Mouse (Mus musculus) heart, adult 2 months (tissue): Measurements from ENCODE around the gene Arfgef3. TPM values are rescaled to one million over a fixed set of nuclear protein-coding genes. Genes with fewer than 3 reads are reported as not detected.
A peak's percentile ranks its signal among the peaks of the same experiment; 100 is the strongest.
"Not testable (repeated sequence)": the region's sequence is repeated elsewhere in the genome, so short reads cannot be mapped to it uniquely, and the experiment has no call there.

Experiments used
- DNase-seq, 2 experiments: peaks; one replicate each; pipeline ENCODE4 v3.0.0; 2021
- H3K27ac ChIP-seq: fragments of 200-600 bp; 2 replicates; pipeline ENCODE4 v1.8.1; 2022
- H3K27me3 ChIP-seq: fragments of 200-500 bp; 2 replicates; pipeline ENCODE4 v1.6.1; 2012; ENCODE audit warnings: mild to moderate bottlenecking, low read length, inconsistent platforms, mixed read lengths; ENCODE audit not compliant: control insufficient read depth, insufficient read depth
- H3K36me3 ChIP-seq: fragments of 200-500 bp; 2 replicates; pipeline ENCODE4 v1.6.1; 2012; ENCODE audit warnings: low read length, inconsistent platforms; ENCODE audit not compliant: control insufficient read depth, insufficient read depth
- H3K4me1 ChIP-seq: fragments of 200-500 bp; 2 replicates; pipeline ENCODE4 v1.6.1; 2011; ENCODE audit warnings: low read length; ENCODE audit not compliant: control insufficient read depth, insufficient read depth
- H3K4me3 ChIP-seq: fragments of 200-600 bp; 2 replicates; pipeline ENCODE4 v1.8.1; 2022
- H3K79me2 ChIP-seq: fragments of 200-500 bp; replicated peaks from 2 replicates; pipeline ENCODE4 v1.6.1; 2012; ENCODE audit warnings: mild to moderate bottlenecking, inconsistent platforms, low read length, moderate library complexity, mixed read lengths; ENCODE audit not compliant: control insufficient read depth, insufficient read depth
- H3K9ac ChIP-seq: fragments of 200-500 bp; 2 replicates; pipeline ENCODE4 v1.6.1; 2012; ENCODE audit warnings: low read depth, mild to moderate bottlenecking, control low read depth, inconsistent platforms, low read length, mixed read lengths
- CTCF ChIP-seq: fragments of 200-600 bp; IDR thresholded peaks from 2 replicates; pipeline ENCODE4 v1.8.1; 2022; ENCODE audit warnings: antibody characterized with exemption, mild to moderate bottlenecking, moderate library complexity
- EP300 ChIP-seq: fragments of 200-500 bp; IDR thresholded peaks from 2 replicates; pipeline ENCODE4 v1.6.1; 2011; ENCODE audit warnings: low read depth, low read length, control low read depth; ENCODE audit not compliant: insufficient read depth
- POLR2A ChIP-seq: fragments of 200-500 bp; IDR thresholded peaks from 2 replicates; pipeline ENCODE4 v1.6.1; 2011; ENCODE audit warnings: mild to moderate bottlenecking, low read depth, low read length, control low read depth; ENCODE audit not compliant: insufficient read depth
- WGBS: fragments of 180-500 bp; shearing (Covaris S2); methylation state at CpG from one replicate; pipeline ENCODE4 v1.1.7; 2018; 5-methylcytosine and 5-hydroxymethylcytosine counted together
- intact Hi-C: fragments of 180-260 bp; cut with DNase I; formaldehyde crosslinking; loops from one replicate; pipeline ENCODE4 v1.15.1; 2025
- polyA plus RNA-seq: library from polyadenylated mRNA; depleted of rRNA; stranded (reverse); fragments of >200 nt; gene quantifications from 2 replicates; pipeline ENCODE4 v1.2.3, GENCODE M21; 2012
- total RNA-seq, 2 experiments: library from RNA; stranded (reverse); gene quantifications; 2 replicates each; pipeline ENCODE4 v1.2.3; 2021

Gene Arfgef3
- total and polyA plus RNA-seq, 3 experiments, result 0.12 to 0.20 (median 0.18) TPM

DNA sequence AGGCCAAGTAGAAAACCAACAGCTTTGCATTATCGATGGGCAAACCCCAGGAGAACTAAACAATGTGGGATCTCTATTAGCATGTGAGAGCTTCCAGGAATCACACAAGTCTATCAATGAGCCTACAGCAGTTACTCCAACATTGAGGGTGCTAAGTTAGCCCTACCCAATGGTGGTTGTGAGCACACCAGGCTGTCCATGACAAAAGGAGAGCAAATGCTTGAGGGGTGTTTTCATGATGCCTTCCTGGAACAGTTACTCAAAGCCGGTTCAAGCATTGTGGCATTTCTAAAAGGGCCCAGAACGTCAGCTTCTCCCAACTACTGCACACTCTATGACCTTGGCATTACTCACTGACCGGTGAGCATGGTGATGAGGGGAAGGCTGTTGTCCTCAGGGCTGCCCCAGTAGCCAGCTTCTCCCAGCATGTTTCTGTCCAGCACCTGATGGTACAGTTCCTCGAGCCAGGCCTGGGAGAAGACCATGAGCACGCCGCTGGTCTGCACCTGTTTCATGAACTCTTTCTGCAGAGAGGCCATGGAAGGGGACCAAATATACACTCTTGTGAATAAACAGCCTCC lies 109.3 kb downstream of the Arfgef3 start:
- intact Hi-C loops, result no loop called here
- WGBS, result 79% methylated on average over 7 of the region's 7 CpGs
- no peak for TF ChIP-seq EP300
- no peak for TF ChIP-seq CTCF
- no peak for TF ChIP-seq POLR2A

GRCm38 (mm10) chr10:18630498-18630897 lies 113.3 kb downstream of the Arfgef3 start:
- 89% methylated on average over 8 of the region's 8 CpGs for WGBS
- intact Hi-C loops, result no loop called here
- DNase-seq, result no peak

More for the DNA sequence above, 109.3 kb downstream of the Arfgef3 start:
- no peak for DNase-seq
- no peak overlapping the region for H3K4me3 ChIP-seq
- H3K79me2 ChIP-seq, result no peaks in the 10 kb centered on the region
- no peak overlapping the region for H3K9ac ChIP-seq
- H3K27me3 ChIP-seq, result no peaks in the 10 kb centered on the region
- no peaks in the 10 kb centered on the region for H3K36me3 ChIP-seq
- H3K4me1 ChIP-seq, result no peaks in the 10 kb centered on the region
- no peak overlapping the region for H3K27ac ChIP-seq

GRCm38 (mm10) chr10:18627530-18627929 lies 116.2 kb downstream of the Arfgef3 start:
- Histone ChIP-seq H3K4me3 (no peak overlapping the region), H3K9ac (no peak overlapping the region), H3K4me1 (no peaks in the 10 kb centered on the region), H3K79me2 (no peaks in the 10 kb centered on the region), H3K36me3 (no peaks in the 10 kb centered on the region), H3K27me3 (no peaks in the 10 kb centered on the region), H3K27ac (no peak overlapping the region)
- DNase-seq, result no peak
- WGBS, result 87% methylated on average over 6 of the region's 6 CpGs
- intact Hi-C loops, result no loop called here
- TF ChIP-seq CTCF (no peak), EP300 (no peak), POLR2A (no peak)

More at GRCm38 (mm10) chr10:18630498-18630897, 113.3 kb downstream of the Arfgef3 start:
- Histone ChIP-seq H3K4me1 (no peaks in the 10 kb centered on the region), H3K36me3 (no peaks in the 10 kb centered on the region), H3K79me2 (no peaks in the 10 kb centered on the region), H3K4me3 (no peak overlapping the region), H3K27me3 (no peaks in the 10 kb centered on the region), H3K27ac (no peak overlapping the region), H3K9ac (no peak overlapping the region)
- TF ChIP-seq EP300 (no peak), CTCF (no peak), POLR2A (no peak)

GRCm38 (mm10) chr10:18612796-18613195 lies 131.0 kb downstream of the Arfgef3 start:
- Histone ChIP-seq H3K4me3 (no peak overlapping the region), H3K36me3 (no peaks in the 10 kb centered on the region), H3K27ac (no peak overlapping the region), H3K27me3 (no peaks in the 10 kb centered on the region), H3K79me2 (no peaks in the 10 kb centered on the region), H3K4me1 (no peaks in the 10 kb centered on the region), H3K9ac (no peak overlapping the region)
- WGBS, result 59% methylated on average over 2 of the region's 2 CpGs
- DNase-seq, result no peak
- intact Hi-C loops, result no loop called here
- TF ChIP-seq EP300 (no peak), POLR2A (no peak), CTCF (no peak)

- intact Hi-C loops, result loop anchor here (5.0 kb wide), 2 partner anchors 43 to 213 kb away; no protein-coding TSS in a partner anchor
- 64% methylated on average over 5 of the region's 5 CpGs for WGBS
Measured at GRCm38 (mm10) chr10:18604827-18605535, 138.8 kb downstream of the Arfgef3 start.

DNA sequence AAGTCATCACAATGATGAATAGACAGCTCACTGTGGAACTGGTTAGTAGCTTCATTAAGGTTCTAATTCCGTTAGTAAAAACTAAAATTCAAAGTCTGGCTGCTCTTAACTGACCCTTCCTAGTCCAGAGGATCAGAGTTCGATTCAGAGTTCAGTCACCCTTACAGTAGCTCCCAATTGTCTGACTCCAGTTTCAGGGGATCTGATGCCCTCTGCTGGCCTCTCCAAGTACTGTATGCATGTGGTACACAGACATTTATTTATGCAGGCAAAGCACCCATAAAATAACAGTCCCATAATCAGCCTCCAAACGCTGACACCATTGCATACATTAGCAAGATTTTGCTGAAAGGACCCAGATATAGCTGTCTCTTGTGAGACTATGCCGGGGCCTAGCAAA lies 141.7 kb downstream of the Arfgef3 start:
- no peak overlapping the region for H3K4me3 ChIP-seq
- no peak overlapping the region for H3K27ac ChIP-seq
- TF ChIP-seq EP300 (no peak), CTCF (peak; percentile 79)
- H3K4me1 ChIP-seq, result no peaks in the 10 kb centered on the region
- no peaks in the 10 kb centered on the region for H3K79me2 ChIP-seq
- H3K9ac ChIP-seq, result no peak overlapping the region
- intact Hi-C loops, result loop anchor here (2.0 to 5.0 kb wide), 3 partner anchors 40 to 210 kb away; no protein-coding TSS in a partner anchor
- WGBS, result 17% methylated on average over 4 of the region's 4 CpGs
- peak; percentile 48 to 73 for DNase-seq
- no peaks in the 10 kb centered on the region for H3K36me3 ChIP-seq
- H3K27me3 ChIP-seq, result no peaks in the 10 kb centered on the region

More at GRCm38 (mm10) chr10:18604827-18605535, 138.8 kb downstream of the Arfgef3 start:
- not testable (repeated sequence) for H3K27ac ChIP-seq, H3K4me3 ChIP-seq, H3K79me2 ChIP-seq, H3K9ac ChIP-seq, H3K27me3 ChIP-seq, H3K4me1 ChIP-seq, DNase-seq, H3K36me3 ChIP-seq
